Comparison of ENCODE assay signal across 12 mouse cellular contexts in genomic region chr13:47217107-47217571, GRCm38 (mm10).
A peak's percentile ranks its signal among the peaks of the same experiment; 100 is the strongest.
DNase-seq lines count a peak whose midpoint lies in the region; ATAC-seq lines count a peak whose summit lies in the region.
"Had no signal": no experiment of that assay in that cellular context is flagged by ENCODE, and none has a peak within 500 bp of the region (broad histone marks: within the 10 kb centered on the region; RNA-seq: fewer than 3 reads in every experiment).

No protein-coding gene starts in this region.

- DNase-seq in adrenal gland, adult (ENCODE audit: inconsistent age in 2 of 2, low spot score in 1 of 2): peak; percentile 53 to 74
- no peak for DNase-seq in adrenal gland, postnatal 36 days
- DNase-seq in kidney, adult 11 months: peak; percentile 61
- no peak for DNase-seq in kidney, adult 18-20 months
- peak; percentile 12 for DNase-seq in midbrain, embryonic 11.5 days (ENCODE audit: low spot score, missing footprints)
- no peak for DNase-seq in midbrain, embryonic 14.5 days
- DNase-seq in thymus, adult 18-20 months: no peak
- DNase-seq in left cerebral cortex, postnatal 25 days (ENCODE audit: low spot score in 2 of 2): no peak
- DNase-seq: cerebellum, adult 11 months; gastrocnemius, postnatal 25 days; liver, embryonic 13.5 days had no signal

- H3K27ac ChIP-seq in midbrain, embryonic 11.5 days (ENCODE audit: low read depth, low read length): no peak overlapping the region
- no peak overlapping the region for H3K27ac ChIP-seq in midbrain, embryonic 14.5 days (replicated peaks; ENCODE audit: low read depth, low read length)
- H3K27ac ChIP-seq: liver, embryonic 13.5 days had no signal

- no peaks in the 10 kb centered on the region for H3K9me3 ChIP-seq in midbrain, embryonic 11.5 days (ENCODE audit: control insufficient read depth, low read length)
- H3K9me3 ChIP-seq in midbrain, embryonic 14.5 days (ENCODE audit: control insufficient read depth, low read length): no peaks in the 10 kb centered on the region
- H3K9me3 ChIP-seq: G1E; liver, embryonic 13.5 days had no signal

- no peak for ATAC-seq in midbrain, embryonic 11.5 days (ENCODE audit: low FRiP score)
- ATAC-seq in midbrain, embryonic 14.5 days (ENCODE audit: low FRiP score, low TSS enrichment): no peak

- no peak overlapping the region for H3K4me3 ChIP-seq in midbrain, embryonic 11.5 days (ENCODE audit: low read depth, low read length)
- H3K4me3 ChIP-seq in midbrain, embryonic 14.5 days (replicated peaks; ENCODE audit: low read depth, low read length): no peak overlapping the region
- H3K4me3 ChIP-seq: liver, embryonic 13.5 days had no signal

- no peak overlapping the region for H3K9ac ChIP-seq in midbrain, embryonic 11.5 days (ENCODE audit: low read length)
- H3K9ac ChIP-seq in midbrain, embryonic 14.5 days (replicated peaks; ENCODE audit: low read length): no peak overlapping the region
- H3K9ac ChIP-seq: liver, embryonic 13.5 days had no signal

- no peak overlapping the region for H3K4me2 ChIP-seq in midbrain, embryonic 11.5 days
- H3K4me2 ChIP-seq in midbrain, embryonic 14.5 days (ENCODE audit: low read length): no peak overlapping the region
- H3K4me2 ChIP-seq: liver, embryonic 13.5 days had no signal

- H3K4me1 ChIP-seq in midbrain, embryonic 11.5 days (ENCODE audit: control insufficient read depth, insufficient read depth, low read length): no peaks in the 10 kb centered on the region
- H3K4me1 ChIP-seq in midbrain, embryonic 14.5 days (ENCODE audit: control insufficient read depth, insufficient read depth, low read length): no peaks in the 10 kb centered on the region
- H3K4me1 ChIP-seq: liver, embryonic 13.5 days had no signal

- 88% methylated on average over 5 of the region's 5 CpGs for WGBS in midbrain, embryonic 11.5 days
- 86% methylated on average over 5 of the region's 5 CpGs for WGBS in midbrain, embryonic 14.5 days

- H3K27me3 ChIP-seq in midbrain, embryonic 11.5 days (ENCODE audit: control insufficient read depth, insufficient read depth, low read length): no peaks in the 10 kb centered on the region
- H3K27me3 ChIP-seq in midbrain, embryonic 14.5 days (ENCODE audit: control insufficient read depth, insufficient read depth, low read length): no peaks in the 10 kb centered on the region
- H3K27me3 ChIP-seq: liver, embryonic 13.5 days had no signal

- H3K36me3 ChIP-seq in midbrain, embryonic 11.5 days (ENCODE audit: control insufficient read depth, insufficient read depth, low read length): no peaks in the 10 kb centered on the region
- H3K36me3 ChIP-seq in midbrain, embryonic 14.5 days (ENCODE audit: control insufficient read depth, insufficient read depth, low read length): no peaks in the 10 kb centered on the region
- H3K36me3 ChIP-seq: liver, embryonic 13.5 days had no signal

- intact Hi-C loops in left cerebral cortex, postnatal 25 days (cut with DNase I): no loop called here

Comparison
In these comparisons a context has a peak if more than half of its experiments do, and no peak if none do; other contexts are left out.
1. DNase-seq: peak in adrenal gland, adult (2 of 2), kidney, adult 11 months (single experiment) and midbrain, embryonic 11.5 days (single experiment); none in adrenal gland, postnatal 36 days (0 of 2), kidney, adult 18-20 months (single experiment), midbrain, embryonic 14.5 days (single experiment), thymus, adult 18-20 months (0 of 2) and left cerebral cortex, postnatal 25 days (0 of 2).